Mouse (Mus musculus): ENCODE results near the gene Gm15319.
"Not testable (repeated sequence)": the region's sequence is repeated elsewhere in the genome, so short reads cannot be mapped to it uniquely, and the experiment has no call there.

The Gm15319 gene

DNA sequence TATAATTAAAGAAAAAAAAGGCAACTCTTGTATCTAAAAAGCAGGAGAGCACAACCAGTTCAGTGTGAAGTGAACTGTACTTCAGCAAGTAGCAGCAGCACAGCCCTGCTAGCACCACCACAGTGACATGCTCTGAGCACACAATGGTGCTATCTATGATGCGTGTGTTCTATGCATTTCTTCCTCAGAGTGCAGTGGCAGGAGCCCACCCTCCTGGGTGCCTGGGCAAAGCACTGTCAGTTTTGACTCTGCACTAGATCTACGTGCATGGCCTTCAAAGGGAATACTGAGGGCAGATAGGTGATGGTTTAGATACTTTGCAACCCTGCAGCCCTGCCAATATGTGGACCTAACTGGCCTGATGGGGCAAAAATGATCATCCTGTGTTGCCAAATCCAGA lies at the start of gene Gm15319:
Gm15319 (minus strand) TSS at position 101 of the 400 bp plus-strand sequence.
- DNase-seq = not testable (repeated sequence)

DNA sequence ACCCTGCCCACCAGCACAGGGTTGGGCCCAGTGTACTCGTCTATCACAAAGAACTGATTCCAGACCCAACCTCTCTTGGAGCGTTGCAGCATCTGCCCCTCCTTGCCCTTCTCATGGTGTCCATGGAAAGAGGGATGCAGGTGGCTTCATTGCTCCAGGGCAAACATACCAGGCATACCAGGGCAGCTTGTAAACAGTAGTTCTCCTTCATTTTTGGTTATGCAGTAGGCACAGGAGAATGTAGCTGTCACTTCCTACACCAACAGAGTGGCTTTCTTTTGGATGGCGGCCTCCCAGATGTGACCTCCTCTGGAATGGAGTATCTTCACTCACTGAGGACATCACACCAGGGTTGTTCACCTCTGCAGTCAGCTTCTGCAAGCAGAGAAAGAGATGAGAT lies 47.3 kb upstream of the Gm15319 start:
- not testable (repeated sequence) for DNase-seq

DNA sequence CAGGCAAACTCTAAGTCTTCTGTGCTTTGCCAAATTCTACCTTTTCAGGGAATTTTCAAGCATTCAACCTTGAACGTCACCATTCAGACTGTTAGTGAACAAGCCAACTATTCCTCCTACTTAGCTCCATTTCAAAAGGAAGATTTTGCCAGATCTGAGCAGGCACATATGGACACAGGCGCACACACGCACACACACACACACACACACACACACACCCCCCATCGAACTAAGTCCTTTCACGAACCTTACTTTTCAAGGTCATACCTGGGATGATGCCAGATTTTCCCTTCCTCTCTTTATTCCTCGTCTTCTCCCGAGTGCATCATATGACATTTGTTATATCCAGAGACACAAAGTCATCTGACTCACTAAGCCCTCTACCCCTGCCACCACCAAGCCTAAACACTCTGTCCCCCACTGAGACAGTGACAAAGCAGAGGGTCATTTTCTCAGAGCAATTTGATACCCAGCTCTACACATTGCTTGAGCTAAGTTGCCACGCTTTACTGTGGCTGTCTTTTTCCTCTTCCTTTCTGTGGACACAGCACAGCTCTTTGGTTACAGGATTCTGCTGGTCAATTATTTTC lies 45.5 kb upstream of the Gm15319 start:
- DNase-seq = peak; percentile 26 to 46

DNA sequence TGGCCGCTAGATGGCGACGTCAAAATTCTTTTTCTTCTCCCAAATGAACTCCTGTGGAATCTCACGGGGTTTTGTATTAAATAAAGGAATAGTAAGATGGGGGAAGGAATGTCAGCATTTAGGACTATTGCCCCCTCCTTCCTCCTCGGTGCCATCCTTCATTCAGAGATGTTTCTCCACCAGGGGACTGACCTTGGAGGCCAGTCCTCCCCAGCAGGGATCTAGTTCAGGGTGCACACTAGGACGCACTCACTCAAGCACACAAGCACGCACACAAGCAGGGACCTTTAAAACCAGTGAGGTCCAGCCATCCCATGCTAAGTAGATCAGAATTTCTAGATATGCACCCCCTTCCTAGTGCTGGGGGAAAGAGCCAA lies 26.3 kb upstream of the Gm15319 start:
- DNase-seq = peak; percentile 36 to 70

DNA sequence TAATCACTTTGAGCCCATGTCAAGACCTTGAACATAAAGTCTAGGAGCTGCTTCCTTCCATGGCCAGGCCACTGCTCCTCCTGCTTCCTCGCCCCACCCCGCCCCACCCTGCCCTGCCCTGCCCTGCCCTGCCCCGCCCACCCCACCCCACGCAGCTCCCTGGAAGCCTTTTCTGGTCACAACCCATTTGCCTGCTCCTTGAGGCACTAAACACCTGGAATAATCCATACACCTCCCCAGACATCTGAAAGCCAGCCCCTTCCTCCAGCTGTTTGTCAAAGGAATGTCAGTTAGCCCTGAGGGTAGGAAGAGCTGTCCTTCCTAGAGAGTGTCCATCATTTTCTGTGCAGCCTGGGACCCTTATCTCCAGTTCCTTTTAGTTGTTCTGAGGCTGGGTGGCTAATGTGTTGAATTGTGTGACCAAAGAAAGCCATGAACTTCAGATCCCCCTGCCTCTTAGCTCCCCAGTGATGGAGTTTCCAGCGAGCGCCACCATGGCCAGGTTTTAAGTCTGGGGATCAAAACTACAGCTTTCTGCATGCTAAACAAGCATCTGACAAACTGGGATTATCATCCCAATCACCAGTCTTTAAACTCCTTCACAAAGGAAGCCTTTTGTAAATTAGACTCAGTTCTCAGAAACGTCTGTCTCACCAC lies 25.8 kb upstream of the Gm15319 start:
- DNase-seq = peak; percentile 42 to 60

DNA sequence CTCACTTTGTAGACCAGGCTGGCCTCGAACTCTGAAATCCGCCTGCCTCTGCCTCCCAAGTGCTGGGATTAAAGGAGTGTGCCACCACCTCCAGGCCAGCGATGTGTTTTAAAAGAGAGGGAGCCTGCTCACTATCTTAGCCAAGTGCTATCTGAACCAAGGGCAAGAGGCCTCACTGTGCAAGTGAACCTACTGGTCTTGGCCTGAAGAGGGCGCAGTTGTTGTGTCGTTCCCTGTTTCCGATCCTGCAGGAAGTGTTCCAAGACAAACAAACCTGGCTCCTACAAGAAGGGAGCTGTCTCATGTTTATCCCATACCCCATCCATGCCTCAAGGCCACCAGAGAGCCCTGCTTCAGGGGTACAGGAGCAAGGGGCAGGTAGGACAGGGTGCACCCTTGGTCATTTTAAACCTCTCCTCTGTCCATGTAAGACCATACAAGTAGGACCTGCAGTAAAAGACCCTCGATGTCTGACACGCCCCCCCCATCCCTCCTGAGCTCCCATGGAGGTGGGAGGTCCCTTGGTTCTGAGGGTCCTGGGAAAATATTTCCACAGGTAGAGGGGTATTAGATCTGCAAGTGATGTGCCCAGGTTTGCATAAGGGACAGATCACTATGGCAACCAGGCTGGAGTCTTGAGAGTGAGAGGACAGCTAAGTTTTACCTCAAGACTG lies 24.2 kb upstream of the Gm15319 start:
- peak; percentile 35 to 54 for DNase-seq

DNA sequence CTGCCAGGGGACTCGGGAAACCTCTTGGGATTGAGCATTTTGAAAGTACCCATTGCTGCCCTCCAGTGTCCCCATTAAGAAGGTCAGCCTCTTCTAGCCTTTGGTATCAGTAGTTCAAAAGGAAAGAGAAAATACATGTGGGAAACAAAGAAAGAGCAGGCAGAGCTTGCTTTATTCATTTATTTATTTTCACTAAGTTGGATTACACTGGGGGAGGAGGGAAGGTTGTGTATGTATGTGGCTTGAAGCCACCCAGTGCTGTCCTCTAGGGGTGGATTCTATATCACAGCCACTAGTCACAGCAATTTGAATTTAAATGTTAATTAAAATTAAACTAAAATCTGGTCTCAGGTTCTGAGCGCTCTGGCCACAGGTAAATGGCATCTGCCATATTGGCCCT lies 22.0 kb upstream of the Gm15319 start:
- not testable (repeated sequence) for DNase-seq

DNA sequence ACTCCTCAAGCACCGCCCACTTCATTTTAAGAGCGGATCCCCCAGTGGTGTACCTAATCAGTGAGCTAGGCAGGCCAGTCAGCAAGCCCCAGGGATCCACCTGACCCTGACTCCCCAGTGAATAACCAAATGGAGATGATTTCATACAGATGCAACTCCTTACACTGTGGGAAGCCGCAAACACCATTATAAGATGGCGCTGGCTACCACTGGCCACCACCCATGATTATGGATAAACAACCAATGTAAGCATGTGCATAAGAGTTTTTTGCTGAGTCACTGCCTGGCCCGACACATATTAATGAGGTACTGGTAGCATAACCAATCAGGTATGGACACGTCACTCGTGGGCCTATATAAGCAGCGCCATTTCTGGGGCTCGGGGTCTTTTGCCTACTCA lies 21.1 kb upstream of the Gm15319 start:
- DNase-seq = peak; percentile 43 to 50

DNA sequence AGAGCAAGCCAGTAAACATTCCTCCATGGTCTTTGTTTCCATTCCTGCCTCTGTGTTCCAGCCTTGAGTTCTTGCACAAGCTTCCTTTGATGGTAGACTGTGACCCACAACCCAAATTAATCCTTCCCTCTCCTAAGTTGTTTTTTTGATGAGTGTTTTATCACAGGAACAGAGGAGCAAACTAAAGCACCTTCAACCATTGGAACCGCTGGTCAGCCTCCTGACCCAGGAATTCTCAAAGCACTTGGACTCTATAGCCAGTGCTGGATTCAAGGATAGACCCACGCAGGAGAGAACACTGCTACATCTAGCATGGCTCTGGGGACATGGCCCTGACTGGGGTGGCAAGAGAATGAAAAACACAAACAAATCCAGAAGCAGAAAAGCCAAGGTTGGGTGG lies 19.1 kb upstream of the Gm15319 start:
- not testable (repeated sequence) for DNase-seq

DNA sequence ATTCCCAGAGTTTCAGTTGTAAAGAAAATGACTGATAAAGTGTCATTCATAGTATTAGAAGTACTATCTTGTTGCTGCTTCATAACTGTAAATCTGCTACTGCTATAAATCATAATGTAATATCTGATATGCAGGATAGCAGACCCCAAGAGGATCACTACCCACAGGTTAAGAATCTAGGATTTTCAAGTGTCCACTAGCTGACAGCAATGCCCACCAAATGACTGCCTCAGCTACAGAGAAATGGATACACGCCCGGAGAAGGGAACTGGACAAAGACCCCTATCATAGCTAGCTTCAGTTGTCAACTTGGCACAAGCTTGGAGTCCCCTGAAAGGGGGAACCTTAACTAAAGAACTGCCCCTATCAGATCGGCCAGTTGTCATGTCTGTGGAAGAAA lies 18.6 kb upstream of the Gm15319 start:
- not testable (repeated sequence) for DNase-seq

DNA sequence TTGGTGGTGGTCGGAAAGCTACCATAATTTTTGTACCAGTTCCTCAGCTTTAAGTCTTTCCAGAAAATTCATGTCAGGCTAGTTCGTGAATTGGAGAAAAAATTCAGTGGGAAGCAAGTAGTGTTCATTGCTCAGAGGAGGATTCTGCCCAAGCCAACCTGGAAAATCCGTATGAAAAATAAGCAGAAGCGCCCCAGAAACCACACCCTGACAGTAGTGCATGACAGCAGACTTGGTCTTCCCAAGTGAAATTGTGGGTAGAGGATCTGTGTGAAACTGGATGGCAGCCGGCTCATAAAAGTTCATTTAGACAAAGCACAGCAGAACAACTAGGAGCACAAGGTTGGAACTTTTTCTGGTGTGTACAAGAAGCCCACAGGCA lies 18.2 kb upstream of the Gm15319 start:
- DNase-seq = not testable (repeated sequence)

DNA sequence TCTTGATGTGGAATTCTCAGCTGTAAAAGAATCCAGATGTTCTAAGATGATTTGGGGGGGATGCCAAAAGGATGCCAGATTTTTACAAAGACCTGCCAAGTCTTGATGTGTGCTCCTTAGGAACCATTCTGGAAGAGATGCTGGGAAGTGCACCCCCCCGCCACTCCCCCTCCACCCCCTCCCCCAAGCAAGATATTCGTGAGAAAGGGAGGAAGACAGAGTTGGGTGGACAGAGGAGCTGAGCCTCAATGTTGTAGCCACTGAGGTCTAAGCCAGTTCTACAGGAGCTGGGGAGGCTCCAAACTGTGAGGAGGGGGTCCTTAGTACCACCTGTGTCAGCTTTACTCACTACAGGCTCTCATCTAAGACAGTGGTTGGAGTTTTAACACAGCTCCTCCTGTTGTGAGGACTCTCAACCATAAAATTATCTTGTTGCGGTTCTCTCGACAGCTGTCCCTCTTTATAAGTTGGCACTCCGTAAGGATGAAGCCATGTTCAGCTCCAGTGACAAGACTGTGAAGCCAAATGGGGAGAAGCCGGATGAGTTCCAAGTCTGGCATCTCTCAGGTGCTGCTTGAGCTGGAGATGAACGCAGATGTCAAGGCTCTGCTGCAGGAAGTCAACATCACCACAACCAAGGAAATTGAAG lies 17.7 kb upstream of the Gm15319 start:
- peak; percentile 22 to 42 for DNase-seq

DNA sequence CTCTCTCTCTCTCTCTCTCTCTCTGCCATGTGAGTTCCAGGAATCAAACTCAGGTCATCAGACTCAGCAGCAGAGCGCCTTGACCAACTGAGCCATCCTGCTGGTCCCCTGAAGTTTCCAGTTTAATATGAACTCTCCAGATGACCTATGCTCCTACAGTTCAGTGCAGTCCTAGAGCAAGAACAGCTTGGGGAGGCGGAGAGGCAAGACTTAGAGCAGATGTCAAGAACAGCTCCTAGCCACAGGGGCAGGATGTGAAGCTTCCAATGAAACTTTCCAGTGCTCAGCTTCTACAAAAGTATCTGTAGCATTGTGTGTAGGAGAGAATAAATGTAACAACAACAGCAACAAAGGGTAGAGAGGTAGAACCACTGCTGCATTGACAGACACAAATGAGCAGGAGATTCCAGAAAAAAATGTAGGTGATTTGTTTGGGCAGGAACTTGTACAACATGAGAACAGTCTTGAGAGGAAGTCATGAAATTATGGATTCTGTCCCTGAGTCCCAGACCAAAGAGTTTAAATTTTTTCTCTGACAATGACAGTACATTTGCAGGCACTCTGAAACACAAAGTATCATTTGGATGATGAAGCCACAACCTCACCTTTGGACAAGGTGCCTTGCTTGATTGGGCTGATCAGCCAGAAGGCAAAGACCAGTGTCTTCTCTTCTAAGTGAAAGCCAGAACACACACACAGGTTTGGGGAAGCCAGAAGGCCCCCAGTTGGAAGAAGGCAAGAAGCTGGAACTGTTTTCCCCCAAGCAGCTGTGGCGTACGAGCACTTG lies 16.8 kb upstream of the Gm15319 start:
- DNase-seq = peak in 1 of 2 experiments; percentile 33

DNA sequence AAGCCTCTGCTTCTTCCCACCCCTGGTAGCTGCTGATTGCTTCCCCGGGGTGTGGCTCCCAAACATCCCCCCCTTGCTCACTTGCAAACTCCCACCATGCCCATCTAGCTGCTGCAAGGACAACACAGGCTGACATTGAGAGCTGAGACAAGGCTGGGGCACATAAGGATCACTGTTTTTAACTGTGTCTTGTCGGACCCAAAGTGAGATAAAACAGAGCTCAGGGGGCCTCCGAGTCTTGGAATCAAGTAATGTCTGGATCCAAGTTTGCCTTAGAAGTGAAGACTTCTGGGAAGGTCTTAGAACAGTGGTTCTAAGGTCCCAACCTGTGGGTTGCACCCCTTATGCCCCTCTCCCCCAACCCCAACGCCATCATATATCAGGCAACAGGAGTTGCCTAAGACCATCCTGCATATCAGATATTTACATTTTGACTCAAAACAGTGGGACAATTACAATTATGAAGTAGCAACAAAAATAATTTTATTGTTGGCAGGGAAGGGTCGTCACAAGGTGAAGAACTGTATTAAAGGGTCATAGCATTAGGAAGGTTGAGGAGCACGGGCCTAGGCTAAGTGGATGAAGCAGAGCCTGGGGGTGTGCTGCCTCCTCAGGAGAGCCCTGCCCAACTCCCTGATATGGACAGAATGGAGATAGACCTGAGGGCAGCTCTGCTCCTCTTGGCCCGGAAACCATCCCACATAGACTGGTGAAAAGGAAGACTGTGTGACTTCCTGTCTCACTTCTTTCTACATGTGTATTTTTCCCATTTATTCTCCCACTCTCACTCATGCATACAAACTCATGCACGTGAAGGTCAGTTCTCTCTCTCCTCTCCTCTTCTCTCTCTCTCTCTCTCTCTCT lies 16.0 kb upstream of the Gm15319 start:
- DNase-seq = peak; percentile 50 to 54

DNA sequence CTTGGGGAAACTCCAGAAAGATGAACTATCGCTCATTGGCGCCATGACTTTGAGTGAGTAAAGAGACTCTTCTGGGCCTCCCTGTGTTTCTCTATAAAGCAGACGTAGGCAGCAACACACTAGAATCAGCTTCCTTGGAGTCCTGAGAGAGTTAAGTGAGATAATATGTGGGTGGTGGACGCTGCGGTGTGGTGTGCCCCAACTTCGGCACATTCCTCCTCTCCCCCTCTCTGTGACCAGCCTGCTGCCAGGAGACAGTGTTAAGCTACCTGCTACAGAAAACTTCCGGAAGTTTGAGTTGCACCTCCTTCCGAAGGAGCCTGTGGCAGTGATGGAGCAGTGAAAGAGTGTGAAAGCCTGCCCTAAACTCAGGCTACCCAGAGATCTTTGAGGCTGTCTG lies 15.3 kb upstream of the Gm15319 start:
- DNase-seq = peak; percentile 50 to 67

DNA sequence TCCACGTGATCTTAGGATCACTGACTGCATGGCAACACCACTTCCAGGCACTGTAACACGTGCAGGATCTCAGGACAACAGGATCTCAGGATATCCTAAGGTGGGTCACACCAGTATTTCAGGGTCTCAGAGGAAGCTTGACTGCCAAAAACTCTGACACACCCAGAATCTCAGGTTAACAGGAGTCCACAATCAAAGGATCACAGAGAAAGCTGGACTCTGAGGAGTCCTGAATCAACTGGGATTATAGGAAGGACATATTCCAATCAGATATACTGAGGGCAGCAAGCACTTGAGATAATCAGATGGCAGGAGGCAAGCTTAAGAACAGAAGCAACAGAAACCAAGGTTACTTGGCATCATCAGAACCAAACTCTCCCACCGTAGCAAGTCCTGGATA lies 12.7 kb upstream of the Gm15319 start:
- DNase-seq = peak in 1 of 2 experiments; percentile 15

DNA sequence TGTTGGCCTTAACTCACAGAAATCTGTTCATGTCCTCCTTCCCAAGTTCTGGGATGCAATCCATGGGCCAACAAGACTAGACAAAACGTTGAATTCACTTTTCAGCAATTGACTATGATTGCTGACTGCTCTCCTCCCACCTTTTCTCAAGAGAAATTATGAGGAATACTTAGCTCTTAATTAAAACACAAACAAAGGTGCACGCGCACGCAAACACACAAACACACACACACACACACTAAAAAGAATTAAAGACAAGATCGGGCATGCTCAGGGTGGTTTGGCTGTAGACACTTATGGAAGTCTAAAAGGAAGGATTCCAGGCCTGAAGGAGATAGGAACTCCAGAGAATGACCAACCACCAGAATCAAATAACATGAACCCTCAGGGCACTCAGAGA lies 6.6 kb downstream of the Gm15319 start:
- DNase-seq = peak in 1 of 2 experiments; percentile 14

DNA sequence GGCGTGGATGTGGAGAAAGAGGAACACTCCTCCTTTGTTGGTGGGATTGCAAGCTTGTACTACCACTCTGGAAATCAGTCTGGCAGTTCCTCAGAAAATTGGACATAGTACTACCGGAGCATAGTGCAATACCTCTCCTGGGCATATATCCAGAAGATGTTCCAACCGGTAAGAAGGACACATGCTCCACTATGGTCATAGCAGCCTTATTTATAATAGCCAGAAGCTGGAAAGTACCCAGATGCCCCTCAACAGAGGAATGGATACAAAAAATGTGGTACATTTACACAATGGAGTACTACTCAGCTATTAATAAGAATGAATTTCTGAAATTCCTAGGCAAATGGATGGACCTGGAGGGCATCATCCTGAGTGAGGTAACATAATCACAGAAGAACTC lies 9.4 kb downstream of the Gm15319 start:
- DNase-seq = peak in 1 of 2 experiments; percentile 23

DNA sequence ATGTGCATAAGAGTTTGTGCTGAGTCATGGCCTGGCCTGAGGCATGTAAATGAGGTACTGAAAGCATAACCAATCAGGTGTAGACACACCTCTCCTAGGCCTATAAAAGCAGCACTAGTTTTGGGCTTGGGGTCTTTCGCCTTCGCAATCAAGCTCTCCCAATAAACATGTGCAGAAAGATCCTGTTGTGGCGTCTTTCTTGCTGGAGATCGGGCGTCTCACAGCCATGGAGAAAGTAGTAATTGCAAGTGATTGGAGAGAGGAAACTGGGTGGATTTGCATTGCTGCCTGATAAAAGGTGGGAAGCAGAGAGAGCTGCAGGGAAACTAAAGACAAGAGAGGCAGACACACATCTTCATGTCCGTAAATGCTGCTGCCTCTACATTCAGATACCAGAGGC lies 60.3 kb downstream of the Gm15319 start:
- not testable (repeated sequence) for DNase-seq

DNA sequence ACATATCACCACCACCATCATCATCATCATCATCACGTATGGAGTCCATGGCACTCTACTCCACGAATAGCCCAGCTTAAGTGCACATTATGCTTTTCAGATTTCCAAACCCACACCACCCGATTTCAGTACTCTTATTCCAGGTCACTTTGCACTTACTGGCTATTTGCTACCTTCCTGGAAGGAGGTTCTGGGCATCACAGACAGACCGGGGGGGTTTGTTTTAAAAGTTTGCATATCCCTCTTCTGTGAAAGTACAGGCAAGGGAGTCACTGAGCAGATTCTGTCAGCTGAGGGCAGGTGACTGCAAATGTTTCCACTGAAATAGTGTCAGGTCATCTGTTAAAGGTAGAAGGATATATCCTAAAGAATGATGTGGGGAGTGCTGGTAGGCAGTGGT lies 63.0 kb downstream of the Gm15319 start:
- not testable (repeated sequence) for DNase-seq

DNA sequence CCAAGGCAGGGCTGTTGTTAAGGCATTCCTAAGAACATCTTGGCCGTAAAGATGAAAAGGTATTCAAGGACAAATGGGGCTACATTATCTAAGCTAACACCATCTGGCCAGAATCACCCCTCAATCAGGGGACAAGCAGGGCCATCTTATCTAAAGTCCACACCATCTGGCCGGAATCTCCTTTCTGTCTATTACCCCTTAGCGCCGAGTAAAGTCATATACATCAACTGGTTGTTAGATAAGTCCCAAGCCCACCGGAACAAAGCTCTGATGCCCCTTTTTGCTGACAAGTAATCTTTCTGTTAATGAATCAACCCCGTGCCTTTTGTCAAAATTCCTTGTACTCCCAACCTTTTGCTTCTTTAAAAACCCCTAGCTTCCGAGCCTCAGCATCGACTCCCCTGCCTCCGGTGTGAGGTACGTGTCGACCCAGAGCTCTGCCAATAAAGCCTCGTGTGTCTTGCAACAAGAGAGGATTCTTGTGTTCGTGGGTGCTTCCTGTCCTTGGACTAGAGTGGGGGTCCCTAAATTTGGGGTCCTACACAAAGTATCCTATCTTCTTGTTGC lies 65.0 kb downstream of the Gm15319 start:
- peak; percentile 17 to 53 for DNase-seq
